In genomic region chr17:8371834-8372233, GRCm38 (mm10) we compare ENCODE assay signal across 8 mouse cellular contexts. TPM values are rescaled to one million over a fixed set of nuclear protein-coding genes. Genes with fewer than 3 reads are reported as not detected.
DNase-seq lines count a peak whose midpoint lies in the region; ATAC-seq and TF ChIP-seq lines count a peak whose summit lies in the region.

No protein-coding gene starts in this region.

- peak overlapping the region; percentile 57 for H3K9ac ChIP-seq in forebrain, embryonic 11.5 days (ENCODE audit: low read length)
- peak overlapping the region; percentile 16; the same call in 1 of the 2 replicates for H3K9ac ChIP-seq in heart, postnatal 0 days (replicated peaks; ENCODE audit: low read depth, low read length)
- no peak overlapping the region for H3K9ac ChIP-seq in liver, embryonic 13.5 days

- no peaks in the 10 kb centered on the region for H3K27me3 ChIP-seq in forebrain, embryonic 11.5 days (ENCODE audit: control insufficient read depth, insufficient read depth, low read length)
- H3K27me3 ChIP-seq in heart, postnatal 0 days (ENCODE audit: control insufficient read depth, insufficient read depth, low read length): no peaks in the 10 kb centered on the region
- peaks cover 7% of the 10 kb centered on the region for H3K27me3 ChIP-seq in liver, embryonic 13.5 days

- TF ChIP-seq CTCF in heart, postnatal 0 days (IDR thresholded peaks at IDR 0.05; ENCODE audit: low read depth): no peak

- H3K36me3 ChIP-seq in forebrain, embryonic 11.5 days (ENCODE audit: control insufficient read depth, insufficient read depth, low read length): no peaks in the 10 kb centered on the region
- no peaks in the 10 kb centered on the region for H3K36me3 ChIP-seq in heart, postnatal 0 days (replicated peaks; ENCODE audit: control insufficient read depth, insufficient read depth, low read length)
- H3K36me3 ChIP-seq in liver, embryonic 13.5 days: no peaks in the 10 kb centered on the region

- no peak overlapping the region for H3K27ac ChIP-seq in brown adipose tissue, adult 24 weeks (replicated peaks; ENCODE audit: low read depth, low read length)
- peak overlapping the region; percentile 98 for H3K27ac ChIP-seq in forebrain, embryonic 11.5 days (ENCODE audit: low read depth, low read length)
- H3K27ac ChIP-seq in heart, postnatal 0 days (ENCODE audit: low read depth): peak overlapping the region; percentile 56
- 0 out of 2 replicates have a peak overlapping the region, but pooled peaks have one; percentile 4 for H3K27ac ChIP-seq in liver, embryonic 13.5 days

- TF ChIP-seq EP300 in heart, postnatal 0 days (IDR thresholded peaks at IDR 0.05; ENCODE audit: low read depth): no peak

- peak overlapping the region; percentile 54 for H3K4me2 ChIP-seq in forebrain, embryonic 11.5 days (ENCODE audit: low read depth, low read length, severe bottlenecking)
- H3K4me2 ChIP-seq in heart, postnatal 0 days (ENCODE audit: low read depth, low read length): peak overlapping the region; percentile 58
- H3K4me2 ChIP-seq in liver, embryonic 13.5 days: peak overlapping the region; percentile 60

- WGBS in forebrain, embryonic 11.5 days: 0% methylated on average over 7 of the region's 7 CpGs
- 0% methylated on average over 7 of the region's 7 CpGs for WGBS in heart, postnatal 0 days
- WGBS in liver, embryonic 13.5 days (ENCODE audit: insufficient replicate concordance): 2% methylated on average over 7 of the region's 7 CpGs

- no peaks in the 10 kb centered on the region for H3K4me1 ChIP-seq in brown adipose tissue, adult 24 weeks (ENCODE audit: control insufficient read depth, insufficient read depth, insufficient read length, low read length)
- H3K4me1 ChIP-seq in forebrain, embryonic 11.5 days (replicated peaks; ENCODE audit: control insufficient read depth, insufficient read depth, low read length): peaks cover 36% of the 10 kb centered on the region
- 0 out of 2 replicates have a peak, but pooled peaks cover 10% of the 10 kb centered on the region for H3K4me1 ChIP-seq in heart, postnatal 0 days (ENCODE audit: control insufficient read depth, insufficient read depth)
- peaks cover 9% of the 10 kb centered on the region for H3K4me1 ChIP-seq in liver, embryonic 13.5 days (replicated peaks)

- ATAC-seq in forebrain, embryonic 11.5 days (replicated peaks; ENCODE audit: low FRiP score): peak; percentile 79
- ATAC-seq in heart, postnatal 0 days (ENCODE audit: insufficient read depth, low read depth): peak; percentile 57
- ATAC-seq in liver, embryonic 13.5 days (ENCODE audit: low read depth): peak; percentile 69

- H3K4me3 ChIP-seq in brown adipose tissue, adult 24 weeks (ENCODE audit: insufficient read depth, low read depth, low read length): peak overlapping the region; percentile 24; the same call in 1 of the 2 replicates
- H3K4me3 ChIP-seq in forebrain, embryonic 11.5 days (ENCODE audit: low read depth, low read length): peak overlapping the region; percentile 21
- H3K4me3 ChIP-seq in heart, postnatal 0 days (ENCODE audit: low read depth, low read length): peak overlapping the region; percentile 34
- peak overlapping the region; percentile 33 for H3K4me3 ChIP-seq in liver, embryonic 13.5 days (replicated peaks)

- DNase-seq in ES-CJ7 (ENCODE audit: low read depth, low spot score): peak; percentile 89
- DNase-seq in forebrain, embryonic 11.5 days (ENCODE audit: low spot score): peak; percentile 92
- peak; percentile 62 for DNase-seq in heart, postnatal 0 days (ENCODE audit: low spot score)
- DNase-seq in kidney, postnatal 25 days: peak; percentile 62 to 75
- peak; percentile 42 for DNase-seq in liver, embryonic 13.5 days
- peak; percentile 36 to 42 for DNase-seq in natural killer cell, adult 2 months (ENCODE audit: low spot score in 2 of 2)
- DNase-seq in testis, postnatal 14 days (ENCODE audit: low spot score): peak; percentile 19

- no peaks in the 10 kb centered on the region for H3K9me3 ChIP-seq in forebrain, embryonic 11.5 days (ENCODE audit: control insufficient read depth, low read length)
- H3K9me3 ChIP-seq in heart, postnatal 0 days (replicated peaks; ENCODE audit: control insufficient read depth, low read length): no peaks in the 10 kb centered on the region
- H3K9me3 ChIP-seq in liver, embryonic 13.5 days (replicated peaks): no peaks in the 10 kb centered on the region

RNA-seq across cellular contexts. Expression of gene T2, which starts 16.0 kb away (rescaled TPM):
- not detected in 2 replicates for polyA plus RNA-seq in brown adipose tissue, adult 24 weeks (2012; ENCODE audit: insufficient read depth, insufficient read length, missing spikeins)
- 0.33 and 0.59 TPM in 2 replicates for polyA plus RNA-seq in forebrain, embryonic 11.5 days (2014; fragmentation: Nextera tagmentation; extraction: Ambion mirVana)
- 0.19 and 2.1 TPM in 2 replicates for total RNA-seq in heart, postnatal 0 days (2014; rRNA removed; ENCODE audit: low replicate concordance)
- polyA plus RNA-seq in heart, postnatal 0 days (2015; fragmentation: Nextera tagmentation; extraction: Ambion mirVana): 3.7 and 4.0 TPM in 2 replicates
- 0.09 TPM in 1 of 2 replicates, not detected in the other for polyA plus RNA-seq in liver, embryonic 13.5 days (2015; fragmentation: Nextera tagmentation; extraction: Ambion mirVana)

RNA-seq across cellular contexts. Expression of gene Prr18, which starts 34.6 kb away (rescaled TPM):
- not detected in 2 replicates for polyA plus RNA-seq in brown adipose tissue, adult 24 weeks (2012; ENCODE audit: insufficient read depth, insufficient read length, missing spikeins)
- polyA plus RNA-seq in forebrain, embryonic 11.5 days (2014; fragmentation: Nextera tagmentation; extraction: Ambion mirVana): 1.2 and 1.6 TPM in 2 replicates
- not detected in 2 replicates for total RNA-seq in heart, postnatal 0 days (2014; rRNA removed; ENCODE audit: low replicate concordance)
- 0.10 TPM in 1 of 2 replicates, not detected in the other for polyA plus RNA-seq in heart, postnatal 0 days (2015; fragmentation: Nextera tagmentation; extraction: Ambion mirVana)
- 0.05 and 0.09 TPM in 2 replicates for polyA plus RNA-seq in liver, embryonic 13.5 days (2015; fragmentation: Nextera tagmentation; extraction: Ambion mirVana)

Comparison
In these comparisons a context has a peak if more than half of its experiments do, and no peak if none do; other contexts are left out.
1. DNase-seq: peak in every context shown above with its lines; median percentile 92 in forebrain, embryonic 11.5 days; 89 in ES-CJ7; 68 in kidney, postnatal 25 days; 62 in heart, postnatal 0 days; 42 in liver, embryonic 13.5 days; 39 in natural killer cell, adult 2 months; 19 in testis, postnatal 14 days.